In genomic region chr12:86534283-86534682, GRCm38 (mm10) we compare ENCODE assay signal across 16 mouse cellular contexts.
DNase-seq lines count a peak whose midpoint lies in the region; ATAC-seq and TF ChIP-seq lines count a peak whose summit lies in the region.
"Had no signal": no experiment of that assay in that cellular context is flagged by ENCODE, and none has a peak within 500 bp of the region (broad histone marks: within the 10 kb centered on the region; RNA-seq: fewer than 3 reads in every experiment).

No protein-coding gene starts in this region.

- no peak for TF ChIP-seq CTCF in hindbrain, postnatal 0 days (IDR thresholded peaks at IDR 0.05; ENCODE audit: low read depth)

- no peak overlapping the region for H3K4me2 ChIP-seq in embryonic facial prominence, embryonic 14.5 days (ENCODE audit: low read depth, low read length)
- H3K4me2 ChIP-seq in hindbrain, postnatal 0 days (ENCODE audit: low read depth, low read length), result no peak overlapping the region
- no peak overlapping the region for H3K4me2 ChIP-seq in hindbrain, embryonic 11.5 days (replicated peaks; ENCODE audit: low read depth, low read length)
- no peak overlapping the region for H3K4me2 ChIP-seq in midbrain, embryonic 14.5 days (ENCODE audit: low read length)
- H3K4me2 ChIP-seq in midbrain, embryonic 13.5 days (replicated peaks), result no peak overlapping the region
- H3K4me2 ChIP-seq: heart, embryonic 11.5 days; liver, embryonic 15.5 days; neural tube, embryonic 12.5 days had no signal

- H3K9me3 ChIP-seq in embryonic facial prominence, embryonic 14.5 days (ENCODE audit: control insufficient read depth, low read length), result no peaks in the 10 kb centered on the region
- H3K9me3 ChIP-seq in embryonic facial prominence, embryonic 10.5 days, result no peaks in the 10 kb centered on the region
- H3K9me3 ChIP-seq in hindbrain, postnatal 0 days (ENCODE audit: low read length), result no peaks in the 10 kb centered on the region
- H3K9me3 ChIP-seq in hindbrain, embryonic 11.5 days (ENCODE audit: control insufficient read depth, low read length), result no peaks in the 10 kb centered on the region
- no peaks in the 10 kb centered on the region for H3K9me3 ChIP-seq in midbrain, embryonic 14.5 days (ENCODE audit: control insufficient read depth, low read length)
- H3K9me3 ChIP-seq in midbrain, embryonic 13.5 days, result no peaks in the 10 kb centered on the region
- H3K9me3 ChIP-seq: liver, embryonic 15.5 days; neural tube, embryonic 12.5 days had no signal

- no peaks in the 10 kb centered on the region for H3K4me1 ChIP-seq in embryonic facial prominence, embryonic 14.5 days (ENCODE audit: control insufficient read depth, insufficient read depth, low read length)
- 0 out of 2 replicates have a peak, but pooled peaks cover 3% of the 10 kb centered on the region for H3K4me1 ChIP-seq in embryonic facial prominence, embryonic 10.5 days
- no peaks in the 10 kb centered on the region for H3K4me1 ChIP-seq in hindbrain, postnatal 0 days (ENCODE audit: insufficient read depth, low read length)
- H3K4me1 ChIP-seq in hindbrain, embryonic 11.5 days (replicated peaks; ENCODE audit: control insufficient read depth, insufficient read depth, low read length), result no peaks in the 10 kb centered on the region
- H3K4me1 ChIP-seq in midbrain, embryonic 14.5 days (ENCODE audit: control insufficient read depth, insufficient read depth, low read length), result no peaks in the 10 kb centered on the region
- H3K4me1 ChIP-seq in midbrain, embryonic 13.5 days (replicated peaks), result peaks cover 8% of the 10 kb centered on the region; the same call in 1 of the 2 replicates
- H3K4me1 ChIP-seq: liver, embryonic 15.5 days; megakaryocyte, embryonic 14.5 days; neural tube, embryonic 12.5 days had no signal

- H3K27me3 ChIP-seq in embryonic facial prominence, embryonic 14.5 days (replicated peaks; ENCODE audit: control insufficient read depth, insufficient read depth, low read length), result no peaks in the 10 kb centered on the region
- H3K27me3 ChIP-seq in embryonic facial prominence, embryonic 10.5 days (replicated peaks; ENCODE audit: low read depth, poor library complexity, severe bottlenecking), result no peaks in the 10 kb centered on the region
- H3K27me3 ChIP-seq in hindbrain, postnatal 0 days (ENCODE audit: insufficient read depth, low read length), result no peaks in the 10 kb centered on the region
- no peaks in the 10 kb centered on the region for H3K27me3 ChIP-seq in hindbrain, embryonic 11.5 days (ENCODE audit: control insufficient read depth, insufficient read depth, low read length)
- H3K27me3 ChIP-seq in midbrain, embryonic 14.5 days (ENCODE audit: control insufficient read depth, insufficient read depth, low read length), result no peaks in the 10 kb centered on the region
- H3K27me3 ChIP-seq in midbrain, embryonic 13.5 days, result no peaks in the 10 kb centered on the region
- H3K27me3 ChIP-seq: liver, embryonic 15.5 days; megakaryocyte, embryonic 14.5 days; neural tube, embryonic 12.5 days had no signal

- no peak overlapping the region for H3K27ac ChIP-seq in embryonic facial prominence, embryonic 14.5 days (replicated peaks; ENCODE audit: low read depth, low read length)
- no peak overlapping the region for H3K27ac ChIP-seq in embryonic facial prominence, embryonic 10.5 days (replicated peaks)
- H3K27ac ChIP-seq in hindbrain, postnatal 0 days, result no peak overlapping the region
- H3K27ac ChIP-seq in hindbrain, embryonic 11.5 days (ENCODE audit: low read depth, low read length), result no peak overlapping the region
- H3K27ac ChIP-seq in midbrain, embryonic 14.5 days (replicated peaks; ENCODE audit: low read depth, low read length), result no peak overlapping the region
- no peak overlapping the region for H3K27ac ChIP-seq in midbrain, embryonic 13.5 days
- H3K27ac ChIP-seq: liver, embryonic 15.5 days; neural tube, embryonic 12.5 days had no signal

- WGBS in embryonic facial prominence, embryonic 14.5 days, result 48% methylated on average over 2 of the region's 2 CpGs
- WGBS in embryonic facial prominence, embryonic 10.5 days, result 72% methylated on average over 2 of the region's 2 CpGs
- WGBS in hindbrain, postnatal 0 days, result 44% methylated on average over 2 of the region's 2 CpGs
- 74% methylated on average over 2 of the region's 2 CpGs for WGBS in hindbrain, embryonic 11.5 days
- 73% methylated on average over 2 of the region's 2 CpGs for WGBS in midbrain, embryonic 14.5 days
- WGBS in midbrain, embryonic 13.5 days, result 67% methylated on average over 2 of the region's 2 CpGs

- H3K4me3 ChIP-seq in embryonic facial prominence, embryonic 14.5 days (ENCODE audit: low read depth, low read length), result no peak overlapping the region
- no peak overlapping the region for H3K4me3 ChIP-seq in embryonic facial prominence, embryonic 10.5 days
- H3K4me3 ChIP-seq in hindbrain, postnatal 0 days (ENCODE audit: low read length), result no peak overlapping the region
- H3K4me3 ChIP-seq in hindbrain, embryonic 11.5 days (ENCODE audit: low read depth, low read length), result no peak overlapping the region
- H3K4me3 ChIP-seq in midbrain, embryonic 14.5 days (replicated peaks; ENCODE audit: low read depth, low read length), result no peak overlapping the region
- no peak overlapping the region for H3K4me3 ChIP-seq in midbrain, embryonic 13.5 days (replicated peaks)
- H3K4me3 ChIP-seq: liver, embryonic 15.5 days; megakaryocyte, embryonic 14.5 days; neural tube, embryonic 12.5 days had no signal

- H3K9ac ChIP-seq in embryonic facial prominence, embryonic 14.5 days (ENCODE audit: low read depth, low read length), result no peak overlapping the region
- no peak overlapping the region for H3K9ac ChIP-seq in hindbrain, postnatal 0 days (replicated peaks; ENCODE audit: low read length)
- H3K9ac ChIP-seq in hindbrain, embryonic 11.5 days (ENCODE audit: low read depth, low read length), result no peak overlapping the region
- no peak overlapping the region for H3K9ac ChIP-seq in midbrain, embryonic 14.5 days (replicated peaks; ENCODE audit: low read length)
- H3K9ac ChIP-seq in midbrain, embryonic 13.5 days (replicated peaks), result no peak overlapping the region
- H3K9ac ChIP-seq: liver, embryonic 15.5 days; neural tube, embryonic 12.5 days had no signal

- ATAC-seq in embryonic facial prominence, embryonic 14.5 days (ENCODE audit: low read depth), result no peak
- ATAC-seq in hindbrain, postnatal 0 days, result no peak
- no peak for ATAC-seq in hindbrain, embryonic 11.5 days (ENCODE audit: low FRiP score)
- ATAC-seq in midbrain, embryonic 14.5 days (ENCODE audit: low FRiP score, low TSS enrichment), result no peak
- no peak for ATAC-seq in midbrain, embryonic 13.5 days

- no peaks in the 10 kb centered on the region for H3K36me3 ChIP-seq in embryonic facial prominence, embryonic 14.5 days (ENCODE audit: control insufficient read depth, insufficient read depth, low read length)
- no peaks in the 10 kb centered on the region for H3K36me3 ChIP-seq in embryonic facial prominence, embryonic 10.5 days (replicated peaks)
- no peaks in the 10 kb centered on the region for H3K36me3 ChIP-seq in hindbrain, postnatal 0 days (ENCODE audit: insufficient read depth, low read length)
- H3K36me3 ChIP-seq in hindbrain, embryonic 11.5 days (ENCODE audit: control insufficient read depth, insufficient read depth, low read length), result no peaks in the 10 kb centered on the region
- no peaks in the 10 kb centered on the region for H3K36me3 ChIP-seq in midbrain, embryonic 14.5 days (ENCODE audit: control insufficient read depth, insufficient read depth, low read length)
- H3K36me3 ChIP-seq in midbrain, embryonic 13.5 days, result no peaks in the 10 kb centered on the region
- H3K36me3 ChIP-seq: liver, embryonic 15.5 days; neural tube, embryonic 12.5 days had no signal

- peak; percentile 24 for DNase-seq in embryonic facial prominence, embryonic 14.5 days (ENCODE audit: low spot score)
- no peak for DNase-seq in embryonic facial prominence, embryonic 10.5 days (ENCODE audit: low spot score)
- peak; percentile 63 for DNase-seq in hindbrain, postnatal 0 days (ENCODE audit: low spot score)
- no peak for DNase-seq in hindbrain, embryonic 11.5 days (ENCODE audit: low spot score)
- peak; percentile 27 for DNase-seq in midbrain, embryonic 14.5 days
- DNase-seq in gastrocnemius, adult 8-10 months (ENCODE audit: low spot score in 2 of 2), result no peak
- DNase-seq: cerebellum, adult 11 months; gastrocnemius, postnatal 36 days; kidney, adult 9 months; kidney, postnatal 4 days; lung, postnatal 10 days had no signal

Comparison
In these comparisons a context has a peak if more than half of its experiments do, and no peak if none do; other contexts are left out.
1. DNase-seq: peak in embryonic facial prominence, embryonic 14.5 days (single experiment), hindbrain, postnatal 0 days (single experiment) and midbrain, embryonic 14.5 days (single experiment); none in embryonic facial prominence, embryonic 10.5 days (single experiment), hindbrain, embryonic 11.5 days (single experiment) and gastrocnemius, adult 8-10 months (0 of 2).